ENCODE assay signal across 19 mouse cellular contexts in the genomic region with DNA sequence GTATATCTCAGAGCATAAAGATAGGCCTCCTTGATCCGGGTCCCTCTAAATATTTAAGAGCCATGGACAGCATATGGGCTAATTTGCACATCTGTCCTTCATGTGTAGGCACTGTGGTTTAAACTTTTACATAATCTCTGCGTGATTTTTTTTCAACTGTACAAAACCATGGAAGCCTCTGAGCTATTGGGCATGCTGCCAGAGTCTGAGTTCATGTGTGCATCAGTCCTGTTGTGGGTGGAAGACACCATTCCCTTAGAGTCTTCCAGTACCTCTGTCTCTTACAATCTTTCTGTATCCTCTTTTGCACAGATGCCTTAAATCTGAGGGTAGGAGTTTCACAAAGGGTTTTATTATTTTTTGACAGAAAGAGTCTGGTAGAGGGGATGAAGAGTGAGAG. TPM values are rescaled to one million over a fixed set of nuclear protein-coding genes. Genes with fewer than 3 reads are reported as not detected.
A peak's percentile ranks its signal among the peaks of the same experiment; 100 is the strongest.
DNase-seq lines count a peak whose midpoint lies in the region; ATAC-seq lines count a peak whose summit lies in the region.
"Had no signal": no experiment of that assay in that cellular context is flagged by ENCODE, and none has a peak within 500 bp of the region (broad histone marks: within the 10 kb centered on the region; RNA-seq: fewer than 3 reads in every experiment).

No protein-coding gene starts in this region.

- intact Hi-C loops in left cerebral cortex, postnatal 36 days (cut with DNase I): no loop called here

- 45% methylated on average over 2 of the region's 2 CpGs for WGBS in midbrain, embryonic 14.5 days
- 61% methylated on average over 2 of the region's 2 CpGs for WGBS in midbrain, embryonic 13.5 days
- WGBS in intestine, embryonic 15.5 days: 76% methylated on average over 2 of the region's 2 CpGs

- no peaks in the 10 kb centered on the region for H3K36me3 ChIP-seq in midbrain, embryonic 14.5 days (ENCODE audit: control insufficient read depth, insufficient read depth, low read length)
- no peaks in the 10 kb centered on the region for H3K36me3 ChIP-seq in midbrain, embryonic 13.5 days
- no peaks in the 10 kb centered on the region for H3K36me3 ChIP-seq in intestine, embryonic 15.5 days
- H3K36me3 ChIP-seq: embryonic facial prominence, embryonic 13.5 days; liver, embryonic 15.5 days had no signal

- peak; percentile 23 to 26 for DNase-seq in cerebellum, postnatal 10 days
- no peak for DNase-seq in cerebellum, adult 9-10 months
- DNase-seq in midbrain, embryonic 14.5 days: peak; percentile 42
- DNase-seq in left cerebral cortex, postnatal 36 days (ENCODE audit: low spot score in 2 of 2): peak; percentile 18 to 50
- no peak for DNase-seq in thymus, adult 18-20 months
- DNase-seq in kidney, postnatal 14 days: no peak
- DNase-seq: adrenal gland, adult 2 months; heart, postnatal 14 days; thymus, postnatal 14 days had no signal

- H3K9ac ChIP-seq in midbrain, embryonic 14.5 days (replicated peaks; ENCODE audit: low read length): no peak overlapping the region
- H3K9ac ChIP-seq in midbrain, embryonic 13.5 days (replicated peaks): no peak overlapping the region
- no peak overlapping the region for H3K9ac ChIP-seq in intestine, embryonic 15.5 days
- H3K9ac ChIP-seq: embryonic facial prominence, embryonic 13.5 days; liver, embryonic 15.5 days had no signal

- no peaks in the 10 kb centered on the region for H3K27me3 ChIP-seq in midbrain, embryonic 14.5 days (ENCODE audit: control insufficient read depth, insufficient read depth, low read length)
- H3K27me3 ChIP-seq in midbrain, embryonic 13.5 days: no peaks in the 10 kb centered on the region
- H3K27me3 ChIP-seq in intestine, embryonic 15.5 days (replicated peaks): no peaks in the 10 kb centered on the region
- H3K27me3 ChIP-seq: embryonic facial prominence, embryonic 13.5 days; liver, embryonic 15.5 days had no signal

- ATAC-seq in midbrain, embryonic 14.5 days (ENCODE audit: low FRiP score, low TSS enrichment): no peak
- no peak for ATAC-seq in midbrain, embryonic 13.5 days
- ATAC-seq in intestine, embryonic 15.5 days: no peak
- ATAC-seq: inflammation-experienced regulatory T-cells, adult 6 months had no signal

- no peaks in the 10 kb centered on the region for H3K9me3 ChIP-seq in midbrain, embryonic 14.5 days (ENCODE audit: control insufficient read depth, low read length)
- H3K9me3 ChIP-seq in midbrain, embryonic 13.5 days: no peaks in the 10 kb centered on the region
- no peaks in the 10 kb centered on the region for H3K9me3 ChIP-seq in intestine, embryonic 15.5 days
- H3K9me3 ChIP-seq: embryonic facial prominence, embryonic 13.5 days; liver, embryonic 15.5 days had no signal

- H3K4me2 ChIP-seq in midbrain, embryonic 14.5 days (ENCODE audit: low read length): no peak overlapping the region
- no peak overlapping the region for H3K4me2 ChIP-seq in midbrain, embryonic 13.5 days (replicated peaks)
- H3K4me2 ChIP-seq in intestine, embryonic 15.5 days (replicated peaks): no peak overlapping the region
- H3K4me2 ChIP-seq: embryonic facial prominence, embryonic 13.5 days; liver, embryonic 15.5 days had no signal

- no peak overlapping the region for H3K27ac ChIP-seq in midbrain, embryonic 14.5 days (replicated peaks; ENCODE audit: low read depth, low read length)
- H3K27ac ChIP-seq in midbrain, embryonic 13.5 days: no peak overlapping the region
- no peak overlapping the region for H3K27ac ChIP-seq in intestine, embryonic 15.5 days
- H3K27ac ChIP-seq: embryonic facial prominence, embryonic 13.5 days; liver, embryonic 15.5 days had no signal

- H3K4me1 ChIP-seq in midbrain, embryonic 14.5 days (ENCODE audit: control insufficient read depth, insufficient read depth, low read length): no peaks in the 10 kb centered on the region
- H3K4me1 ChIP-seq in midbrain, embryonic 13.5 days (replicated peaks): 0 out of 2 replicates have a peak, but pooled peaks cover 6% of the 10 kb centered on the region
- H3K4me1 ChIP-seq in intestine, embryonic 15.5 days (replicated peaks): no peaks in the 10 kb centered on the region
- H3K4me1 ChIP-seq: embryonic facial prominence, embryonic 13.5 days; liver, embryonic 15.5 days had no signal

- no peak overlapping the region for H3K4me3 ChIP-seq in midbrain, embryonic 14.5 days (replicated peaks; ENCODE audit: low read depth, low read length)
- H3K4me3 ChIP-seq in midbrain, embryonic 13.5 days (replicated peaks): no peak overlapping the region
- no peak overlapping the region for H3K4me3 ChIP-seq in intestine, embryonic 15.5 days (replicated peaks)
- H3K4me3 ChIP-seq: embryonic facial prominence, embryonic 13.5 days; liver, embryonic 15.5 days had no signal

RNA-seq across cellular contexts. Expression of a gene that starts 15.1 kb away (rescaled TPM):
- not detected in 2 replicates for polyA plus RNA-seq in midbrain, embryonic 14.5 days (2014; fragmentation: Nextera tagmentation; extraction: Ambion mirVana)
- polyA plus RNA-seq in midbrain, embryonic 13.5 days (2015; fragmentation: Nextera tagmentation; extraction: Ambion mirVana): not detected in 2 replicates
- total RNA-seq in left cerebral cortex, postnatal 36 days (2021): 1 to 10 TPM in 1 of 2 experiments, not detected in 1; 1.6 TPM
- not detected in 2 replicates for polyA plus RNA-seq in intestine, embryonic 15.5 days (2015; fragmentation: Nextera tagmentation; extraction: Ambion mirVana)
- total RNA-seq: adrenal gland, adult 2 months; gastrocnemius, adult 18-20 months; heart, postnatal 14 days had no signal
- polyA plus RNA-seq: adrenal gland, adult 2 months; embryonic facial prominence, embryonic 13.5 days; forebrain, embryonic 11.5 days; inflammation-experienced regulatory T-cells, adult 6 months; kidney, embryonic 16.5 days; limb, embryonic 11.5 days; liver, embryonic 15.5 days; neural tube, embryonic 14.5 days had no signal

Comparison
In these comparisons a context has a peak if more than half of its experiments do, and no peak if none do; other contexts are left out.
1. DNase-seq: peak in cerebellum, postnatal 10 days (2 of 2), midbrain, embryonic 14.5 days (single experiment) and left cerebral cortex, postnatal 36 days (2 of 2); none in cerebellum, adult 9-10 months (single experiment), thymus, adult 18-20 months (0 of 2) and kidney, postnatal 14 days (single experiment).